Comparison of ENCODE assay signal across 8 mouse cellular contexts in genomic region chr9:108189787-108190679, GRCm38 (mm10). TPM values are rescaled to one million over a fixed set of nuclear protein-coding genes. Genes with fewer than 3 reads are reported as not detected.
DNase-seq lines count a peak whose midpoint lies in the region; ATAC-seq and TF ChIP-seq lines count a peak whose summit lies in the region.

Gene Bsn, minus strand, starts transcription at chr9:108190384.

- H3K4me1 ChIP-seq in ES-E14 (ENCODE audit: control insufficient read depth in 2 of 2, insufficient read depth in 2 of 2, low read length in 2 of 2, poor library complexity in 1 of 2): no peaks in the 10 kb centered on the region
- no peaks in the 10 kb centered on the region for H3K4me1 ChIP-seq in brown adipose tissue, adult 24 weeks (ENCODE audit: control insufficient read depth, insufficient read depth, insufficient read length, low read length)
- peaks cover 14% of the 10 kb centered on the region for H3K4me1 ChIP-seq in forebrain, embryonic 10.5 days
- H3K4me1 ChIP-seq in lung, embryonic 15.5 days: peaks cover 6% of the 10 kb centered on the region

- no peaks in the 10 kb centered on the region for H3K9me3 ChIP-seq in ES-E14 (ENCODE audit: control insufficient read depth, insufficient read depth, low read depth, low read length)
- H3K9me3 ChIP-seq in forebrain, embryonic 10.5 days: no peaks in the 10 kb centered on the region
- no peaks in the 10 kb centered on the region for H3K9me3 ChIP-seq in lung, embryonic 15.5 days

- intact Hi-C loops in heart, postnatal 14 days (cut with DNase I): loop anchor here (10.0 kb wide), 1 partner anchor 265 kb away; the partner anchor contains the start of gene Actl11

- peak within 1 kb of the TSS; percentile 48 to 72 for H3K4me3 ChIP-seq in ES-E14 (ENCODE audit: insufficient read depth in 1 of 2, low read depth in 1 of 2, low read length in 2 of 2, poor library complexity in 1 of 2, severe bottlenecking in 1 of 2)
- H3K4me3 ChIP-seq in brown adipose tissue, adult 24 weeks (ENCODE audit: insufficient read depth, low read depth, low read length): peak within 1 kb of the TSS; percentile 34
- H3K4me3 ChIP-seq in forebrain, embryonic 10.5 days: peak within 1 kb of the TSS; percentile 71
- peak within 1 kb of the TSS; percentile 53 for H3K4me3 ChIP-seq in lung, embryonic 15.5 days

- peak; percentile 62 for ATAC-seq in lung, embryonic 15.5 days (ENCODE audit: borderline replicate concordance, extremely low read depth, low FRiP score, low TSS enrichment)

- 1% methylated on average over 87 of the region's 91 CpGs for WGBS in forebrain, embryonic 10.5 days
- WGBS in lung, embryonic 15.5 days: 2% methylated on average over 69 of the region's 91 CpGs

- H3K27me3 ChIP-seq in forebrain, embryonic 10.5 days (ENCODE audit: poor library complexity, severe bottlenecking): peaks cover 47% of the 10 kb centered on the region
- peaks cover 35% of the 10 kb centered on the region for H3K27me3 ChIP-seq in lung, embryonic 15.5 days

- no peaks in the 10 kb centered on the region for H3K36me3 ChIP-seq in ES-E14 (ENCODE audit: control insufficient read depth, insufficient read depth, low read length, poor library complexity, severe bottlenecking)
- no peaks in the 10 kb centered on the region for H3K36me3 ChIP-seq in forebrain, embryonic 10.5 days (replicated peaks)
- no peaks in the 10 kb centered on the region for H3K36me3 ChIP-seq in lung, embryonic 15.5 days

- DNase-seq in ES-E14 (ENCODE audit: low read depth, low spot score): no peak
- peak; percentile 82 for DNase-seq in forebrain, embryonic 10.5 days (ENCODE audit: extremely low spot score, low spot score)
- peak; percentile 73 to 80 for DNase-seq in heart, postnatal 14 days
- peak; percentile 69 for DNase-seq in layer of hippocampus, adult 9-11 months
- peak; percentile 42 for DNase-seq in ovary, adult 18-20 months (ENCODE audit: low spot score)
- peak; percentile 68 for DNase-seq in thymus, postnatal 25 days

- no peak within 1 kb of the TSS for H3K27ac ChIP-seq in ES-E14 (ENCODE audit: insufficient read depth, low read depth, low read length, poor library complexity, severe bottlenecking)
- H3K27ac ChIP-seq in brown adipose tissue, adult 24 weeks (replicated peaks; ENCODE audit: low read depth, low read length): no peak within 1 kb of the TSS
- peak within 1 kb of the TSS; percentile 84 for H3K27ac ChIP-seq in forebrain, embryonic 10.5 days
- no peak within 1 kb of the TSS for H3K27ac ChIP-seq in lung, embryonic 15.5 days

- H3K9ac ChIP-seq in ES-E14 (ENCODE audit: insufficient read depth, low read depth, low read length, poor library complexity, severe bottlenecking): no peak within 1 kb of the TSS
- no peak within 1 kb of the TSS for H3K9ac ChIP-seq in lung, embryonic 15.5 days

- peak within 1 kb of the TSS; percentile 98 for H3K4me2 ChIP-seq in lung, embryonic 15.5 days

- in situ Hi-C loops in ES-E14 (cut with MboI; ENCODE audit: low sequenced_read_pairs in 2 of 2, unreplicated experiment in 2 of 2): loop anchor here in 1 of 2 experiments (5.0 kb wide), 1 partner anchor 93 kb away; no protein-coding TSS in a partner anchor

TF ChIP-seq in ES-E14, 5 proteins besides CTCF, POLR2A, EP300 and RAD21:
- TF ChIP-seq HCFC1 (IDR thresholded peaks at IDR 0.05; ENCODE audit: borderline replicate concordance, insufficient read depth, low read length) (peak; percentile 43; the same call in 1 of the 2 replicates), MAFK (IDR thresholded peaks at IDR 0.05; ENCODE audit: insufficient read depth, low read depth, low read length) (no peak), CHD2 (IDR thresholded peaks at IDR 0.05; ENCODE audit: low read depth, low read length) (no peak), ZC3H11A (IDR thresholded peaks at IDR 0.05; ENCODE audit: borderline replicate concordance, low read depth, low read length) (no peak)

RNA-seq across cellular contexts. Expression of gene Bsn, which starts in this region (rescaled TPM):
- total RNA-seq in ES-E14 (2012; rRNA removed): 0.45 and 0.58 TPM in 2 replicates
- 0.24 and 0.29 TPM in 2 replicates for polyA plus RNA-seq in brown adipose tissue, adult 24 weeks (2012; ENCODE audit: insufficient read depth, insufficient read length, missing spikeins)
- polyA plus RNA-seq in forebrain, embryonic 10.5 days (2016; fragmentation: Nextera tagmentation; extraction: Ambion mirVana): 0.82 and 1.2 TPM in 2 replicates
- total RNA-seq in heart, postnatal 14 days (2021): under 1 TPM; 0.05 to 0.07 TPM
- 0.19 and 0.34 TPM in 2 replicates for polyA plus RNA-seq in lung, embryonic 15.5 days (2015; fragmentation: Nextera tagmentation; extraction: Ambion mirVana)

Comparison
In these comparisons a context has a peak if more than half of its experiments do, and no peak if none do; other contexts are left out.
1. Peak in DNase-seq in heart, postnatal 14 days; RNA of the gene not detected or under 1 TPM.
2. Peak in ATAC-seq, H3K4me3 ChIP-seq and H3K4me2 ChIP-seq in lung, embryonic 15.5 days; RNA of the gene not detected or under 1 TPM.